Mouse (Mus musculus): ENCODE measurements at regions not wholly inside any gene's neighbourhood (a gene's known extent, or its start where the extent isn't known, plus 50 kb on each side); places are given as distances from the start of the nearest gene placed in this dataset.
A peak's percentile ranks its signal among the peaks of the same experiment; 100 is the strongest.

DNA sequence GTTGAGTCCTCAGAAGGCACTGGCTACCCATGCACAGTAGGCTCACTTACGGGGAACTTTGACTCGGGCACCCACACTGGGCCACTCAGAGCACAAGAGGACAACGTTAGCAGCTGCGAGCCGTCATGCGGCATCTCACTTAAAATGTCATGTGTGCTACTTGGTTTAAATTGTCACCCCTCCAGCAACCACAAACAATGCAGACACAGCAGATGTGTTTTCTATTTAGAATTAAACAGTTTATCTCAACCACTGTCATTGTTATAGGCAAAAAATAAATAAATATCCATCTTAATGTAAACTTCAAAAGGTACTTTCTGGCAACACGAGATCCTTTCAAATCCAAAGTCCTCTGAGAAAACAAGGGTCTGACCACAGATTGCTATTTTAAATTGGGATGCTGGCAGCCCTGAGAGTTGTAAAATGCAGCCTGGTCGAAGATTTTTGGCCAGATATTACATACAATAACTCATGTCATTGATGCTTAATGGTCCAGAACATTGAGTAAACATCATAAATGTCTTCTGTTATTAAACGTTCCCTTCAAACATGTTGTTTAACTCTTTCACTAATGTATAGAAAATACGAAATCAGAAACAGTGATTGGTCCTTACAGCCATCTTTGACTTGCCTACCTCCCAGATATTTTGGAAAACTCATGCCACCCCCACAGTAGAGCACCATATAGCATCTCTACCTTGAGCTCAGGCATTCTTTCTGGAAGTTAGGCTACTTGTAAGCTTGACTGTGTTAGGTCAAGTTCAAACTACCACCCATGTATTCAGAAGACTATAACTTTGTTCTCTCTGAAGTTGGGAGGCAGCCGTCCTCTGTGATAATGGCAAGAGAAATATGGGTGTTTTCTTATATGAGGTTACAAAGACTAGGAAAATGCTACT lies 232.8 kb upstream of the Tcf21 start:
- DNase-seq: peak; percentile 19 to 24

DNA sequence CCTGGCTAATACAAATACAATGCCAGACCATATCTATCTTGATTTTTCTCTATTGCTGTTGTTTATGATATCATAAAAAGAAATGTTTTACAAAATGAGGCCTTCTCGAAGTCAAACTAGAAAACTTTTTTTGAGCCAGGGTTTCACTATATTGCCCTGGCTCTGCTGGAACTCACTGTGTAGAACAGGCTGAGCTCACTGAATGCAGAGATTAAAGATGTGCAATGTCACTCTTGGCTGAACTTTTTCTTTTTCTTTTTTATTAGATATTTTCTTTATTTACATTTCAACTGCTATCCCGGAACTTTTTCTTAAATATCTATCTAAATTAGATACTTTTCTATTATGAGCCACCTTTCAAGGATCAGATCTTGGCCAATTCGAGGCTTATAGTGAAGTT lies 224.5 kb upstream of the Tcf21 start:
- DNase-seq: no peak

DNA sequence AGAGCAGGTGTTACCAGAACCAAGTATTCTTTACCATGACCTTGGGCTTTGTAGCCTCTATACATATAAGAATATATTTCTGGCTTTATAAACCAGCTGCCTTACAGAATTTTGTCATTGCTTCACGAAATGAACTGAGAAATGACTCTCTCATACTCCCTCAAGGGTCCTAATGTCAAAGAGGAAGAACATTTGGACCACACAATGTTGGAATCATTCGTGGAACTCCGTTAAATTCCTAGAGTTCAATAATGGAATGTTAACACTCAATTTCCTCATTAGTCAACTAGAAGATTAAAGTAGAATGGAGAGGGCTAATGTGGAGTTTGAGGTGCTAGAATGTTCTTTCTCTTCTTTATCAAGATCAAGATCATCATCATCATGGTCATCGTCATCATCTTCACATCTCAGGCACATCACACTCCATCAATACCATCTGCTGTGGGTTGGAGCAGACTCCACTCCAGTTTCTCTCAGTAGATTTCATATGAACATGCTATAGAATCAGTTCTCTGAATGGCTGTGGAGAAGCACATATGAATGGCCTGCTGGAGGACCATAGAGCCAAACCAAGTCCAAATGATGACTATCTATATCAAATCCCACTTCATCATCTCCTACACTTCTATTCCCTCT lies 211.6 kb upstream of the Tcf21 start:
- DNase-seq: no peak

DNA sequence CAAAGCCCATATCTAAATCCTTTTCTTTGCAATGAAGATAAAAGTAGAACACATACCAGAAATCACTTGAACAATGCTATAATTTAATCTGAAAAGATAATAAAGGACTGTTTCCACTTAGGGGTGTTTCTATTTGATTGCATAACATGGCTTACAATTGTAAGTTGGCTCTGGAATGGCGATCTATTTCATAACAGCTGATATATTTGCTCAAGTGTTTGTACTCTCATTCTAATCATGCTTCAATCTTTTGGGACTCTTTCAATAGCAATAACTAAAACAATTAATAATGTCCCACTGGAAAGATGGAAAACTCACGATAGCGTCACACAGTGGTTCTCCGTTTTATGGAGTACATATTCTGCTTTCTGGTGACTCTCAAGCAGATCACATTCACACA lies 208.0 kb upstream of the Tcf21 start:
- peak in 1 of 2 experiments; percentile 14 for DNase-seq

DNA sequence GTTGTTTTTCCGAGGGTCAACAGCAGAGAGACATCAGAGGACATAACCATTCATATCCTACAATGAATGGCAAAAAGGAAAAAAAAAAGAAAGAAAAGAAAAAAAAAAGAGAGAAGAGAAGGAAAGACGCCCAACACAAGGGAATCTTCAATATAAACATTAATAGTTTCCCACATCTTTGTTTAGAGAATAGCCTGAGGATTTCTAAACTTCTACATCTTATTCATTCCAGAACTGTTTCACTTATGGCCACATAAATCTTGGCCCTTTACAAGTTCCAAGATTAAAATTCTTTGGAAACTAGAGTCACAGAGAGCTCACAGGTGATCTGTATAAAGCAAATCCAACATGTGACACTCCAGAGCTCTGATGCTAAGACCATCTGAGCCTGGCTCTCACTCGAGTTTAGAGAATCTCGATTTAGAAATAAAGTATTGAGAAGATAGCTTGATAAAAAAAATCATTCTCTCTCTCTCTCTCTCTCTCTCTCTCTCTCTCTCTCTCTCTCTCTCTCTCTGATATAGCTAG lies 197.2 kb upstream of the Tcf21 start:
- DNase-seq: no peak

DNA sequence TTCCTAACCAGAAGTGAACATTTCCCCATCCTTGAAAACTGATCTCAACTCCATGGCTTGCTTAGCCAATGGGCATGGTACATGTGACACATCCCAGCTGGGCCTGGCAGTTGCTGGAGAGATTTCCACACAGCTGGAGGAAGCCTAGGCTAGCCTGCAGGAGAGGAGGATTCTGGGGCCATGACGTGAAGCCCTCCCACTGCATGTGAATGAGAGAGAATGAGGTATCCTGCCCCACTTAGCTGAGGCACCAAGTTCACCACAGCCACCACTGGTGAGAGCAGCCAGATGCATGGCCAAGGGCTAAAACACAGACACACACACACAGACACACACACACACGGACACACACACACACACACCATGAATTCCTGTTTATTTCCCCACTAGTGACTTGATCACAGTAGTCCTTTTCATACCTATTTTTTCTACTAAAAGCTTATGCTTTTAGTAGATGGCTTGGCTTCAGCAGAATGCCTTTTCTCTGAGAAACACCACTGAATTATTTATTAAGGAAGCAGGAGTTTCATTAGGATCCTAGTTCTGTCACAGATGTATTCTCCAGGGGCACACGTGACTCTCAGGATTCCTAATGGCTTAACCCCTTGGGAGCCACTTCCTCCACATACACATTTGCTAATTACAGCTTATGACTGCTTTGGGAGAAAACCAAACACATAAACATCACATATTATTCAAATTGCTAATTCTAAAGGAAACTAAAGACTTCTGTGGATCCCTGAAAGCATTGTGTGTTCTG lies 196.1 kb upstream of the Tcf21 start:
- peak; percentile 8 to 33 for DNase-seq

DNA sequence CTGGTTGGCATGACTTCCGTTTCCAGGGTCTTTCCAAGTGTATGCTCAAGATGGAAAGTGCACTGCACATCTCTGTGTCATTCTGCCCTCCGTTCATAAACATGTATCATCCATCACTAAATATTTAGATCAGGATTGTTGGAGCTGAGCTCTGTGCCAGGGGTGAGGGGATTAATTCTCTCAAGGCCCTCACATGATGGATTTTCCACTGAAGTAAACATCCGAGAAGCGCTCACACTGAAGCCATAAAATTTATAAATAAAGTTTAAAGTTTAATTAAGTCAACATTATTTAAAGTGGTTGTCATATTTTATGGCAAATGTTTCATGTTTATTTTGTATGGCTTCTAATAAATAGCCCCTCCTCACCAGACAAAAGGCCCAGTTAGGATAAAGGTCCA lies 190.7 kb upstream of the Tcf21 start:
- no peak for DNase-seq

DNA sequence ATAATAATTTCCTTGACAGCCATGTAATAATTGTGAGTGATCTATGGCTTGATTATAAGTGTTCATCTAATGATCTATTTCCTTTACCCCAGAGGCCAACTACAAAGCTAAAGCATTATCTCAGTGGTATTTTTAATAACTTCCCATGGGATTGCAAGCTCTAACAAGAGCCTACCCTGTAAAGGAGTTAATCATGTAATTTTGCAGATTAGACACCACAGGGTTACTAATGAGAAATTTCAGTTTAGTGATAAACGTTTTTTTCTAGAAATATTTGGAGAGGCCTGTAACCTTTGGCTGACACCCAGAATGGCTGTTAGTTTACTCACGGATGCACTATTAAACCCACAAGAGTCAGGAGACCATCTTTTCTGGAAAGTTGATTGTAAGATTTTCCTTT lies 190.2 kb upstream of the Tcf21 start:
- no peak for DNase-seq

DNA sequence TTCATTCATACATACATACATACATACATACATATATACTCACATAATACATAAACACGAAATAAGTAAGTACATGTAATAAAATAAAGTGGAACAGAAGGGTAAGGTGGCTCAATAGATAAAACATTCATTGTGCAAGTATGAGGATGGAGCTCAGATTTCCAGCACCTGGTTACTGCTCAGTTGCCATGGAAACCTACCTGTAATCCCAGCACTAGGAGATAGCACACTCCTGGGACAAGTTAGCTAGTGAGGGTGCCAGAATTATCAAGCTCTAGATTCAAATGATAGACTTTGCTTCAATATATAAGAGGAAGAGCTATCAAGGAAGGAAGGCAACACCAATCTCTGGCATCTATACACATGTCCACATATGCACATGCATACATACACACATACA lies 184.8 kb upstream of the Tcf21 start:
- no peak for DNase-seq

DNA sequence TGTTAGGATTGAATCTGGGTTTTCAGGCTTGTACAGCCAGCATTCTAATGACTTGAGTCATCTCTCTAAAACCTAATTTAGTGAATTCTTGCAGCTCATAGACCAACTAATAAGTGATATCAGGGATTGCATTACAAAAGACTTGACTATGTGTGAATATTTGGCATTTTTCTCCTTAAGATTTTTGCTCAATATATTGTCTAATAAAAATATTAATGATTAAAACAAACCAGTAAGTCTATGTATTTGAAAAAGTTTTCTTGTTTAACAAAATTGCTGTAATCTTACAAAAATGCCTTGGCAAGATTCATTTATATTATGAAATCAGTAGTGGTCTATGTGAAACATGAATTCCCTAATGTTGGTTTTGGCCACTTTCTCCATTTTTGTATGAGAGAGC lies 183.7 kb upstream of the Tcf21 start:
- no peak for DNase-seq

DNA sequence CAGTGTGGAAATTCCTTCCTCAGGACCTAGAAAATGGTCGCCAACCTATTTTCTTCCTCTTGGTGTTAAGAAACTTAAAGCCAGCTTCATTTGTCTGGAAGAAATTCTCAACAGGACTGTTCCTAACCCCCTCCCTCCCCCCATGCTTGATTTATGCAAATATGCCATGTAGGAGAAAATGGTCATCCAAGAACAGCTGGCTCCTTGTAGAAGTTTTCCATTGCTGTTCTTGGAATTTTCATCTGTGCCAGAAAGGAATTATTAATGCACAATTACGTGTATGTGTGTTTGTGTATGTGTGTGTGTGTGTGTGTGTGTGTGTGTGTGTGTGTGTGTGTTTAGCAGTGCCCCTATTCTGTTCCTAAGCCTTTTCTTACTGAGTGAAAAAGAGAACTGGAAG lies 178.6 kb upstream of the Tcf21 start:
- no peak for DNase-seq

DNA sequence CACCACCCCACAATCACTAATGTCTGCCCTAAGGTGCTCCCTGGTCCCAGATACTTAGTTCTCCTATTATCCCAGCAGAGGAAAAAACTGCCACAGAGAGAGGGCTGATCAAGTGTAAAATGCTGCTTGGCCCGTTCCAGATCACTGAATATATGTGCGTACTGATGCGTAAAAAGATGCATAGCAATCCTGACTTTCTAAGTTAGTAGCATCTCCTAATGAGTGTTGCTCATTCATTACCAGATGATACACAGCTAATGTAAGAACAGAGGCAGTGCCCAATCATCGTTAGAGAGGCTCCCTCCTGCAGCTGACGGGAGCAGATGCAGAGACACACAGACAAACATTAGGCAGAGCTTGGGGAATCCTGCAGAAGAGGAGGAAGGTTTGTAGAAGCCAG lies 177.6 kb upstream of the Tcf21 start:
- no peak for DNase-seq

DNA sequence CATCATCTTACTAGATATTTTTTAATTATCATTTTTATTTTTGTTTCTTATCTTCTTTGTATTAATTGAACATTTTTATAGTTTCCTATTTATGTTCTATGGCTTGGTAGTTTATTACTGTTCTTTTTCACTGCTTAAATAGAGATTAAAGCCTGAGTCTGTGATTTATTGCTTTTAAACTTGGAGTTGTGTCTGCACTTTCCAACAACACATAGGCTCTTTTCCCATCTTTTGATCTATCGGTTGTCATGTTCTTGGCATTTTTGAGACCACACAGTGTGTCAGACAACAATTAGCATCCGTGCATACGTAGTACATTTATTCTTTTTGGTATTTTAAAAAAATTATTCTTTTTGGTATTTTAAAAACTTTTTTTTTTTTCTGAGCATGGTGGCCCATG lies 173.2 kb upstream of the Tcf21 start:
- no peak for DNase-seq

DNA sequence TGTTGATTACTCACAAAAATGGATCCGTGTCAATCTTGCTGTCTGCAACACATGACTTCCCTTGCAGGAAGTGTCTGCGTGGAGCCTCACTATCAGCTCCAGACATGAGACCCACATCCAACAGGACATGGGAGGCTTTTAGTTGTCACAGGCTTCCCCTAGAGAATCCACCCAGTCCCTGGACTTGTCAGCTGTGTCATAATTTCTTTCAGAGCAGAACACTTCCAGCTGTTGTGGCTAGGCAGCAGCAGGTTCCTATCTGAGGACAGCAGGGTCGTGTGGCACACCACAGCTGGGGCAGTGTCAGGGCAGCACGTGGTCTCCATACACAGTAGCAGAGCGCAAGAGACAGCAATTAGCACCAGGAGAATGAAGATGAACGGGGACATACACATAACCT lies 161.8 kb upstream of the Tcf21 start:
- DNase-seq: peak in 1 of 2 experiments; percentile 8

DNA sequence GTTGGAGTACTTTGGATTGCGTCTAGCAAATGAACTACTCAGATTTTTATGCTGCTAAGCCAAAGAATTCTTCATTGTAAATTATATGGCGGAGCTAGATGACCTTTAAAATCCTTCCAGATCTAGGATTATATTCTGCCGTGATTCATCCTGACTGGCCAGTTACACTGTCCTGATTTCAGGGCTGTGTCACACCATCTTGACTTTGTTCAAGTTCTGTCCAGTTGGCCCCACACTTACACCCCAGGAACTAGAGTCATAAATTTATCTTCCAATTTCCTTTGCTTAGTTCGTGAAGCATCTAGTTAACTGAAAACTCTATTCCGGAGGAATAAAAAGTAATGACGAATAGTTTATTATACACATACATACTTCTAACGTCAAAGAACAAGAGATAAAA lies 158.5 kb upstream of the Tcf21 start:
- DNase-seq: no peak

DNA sequence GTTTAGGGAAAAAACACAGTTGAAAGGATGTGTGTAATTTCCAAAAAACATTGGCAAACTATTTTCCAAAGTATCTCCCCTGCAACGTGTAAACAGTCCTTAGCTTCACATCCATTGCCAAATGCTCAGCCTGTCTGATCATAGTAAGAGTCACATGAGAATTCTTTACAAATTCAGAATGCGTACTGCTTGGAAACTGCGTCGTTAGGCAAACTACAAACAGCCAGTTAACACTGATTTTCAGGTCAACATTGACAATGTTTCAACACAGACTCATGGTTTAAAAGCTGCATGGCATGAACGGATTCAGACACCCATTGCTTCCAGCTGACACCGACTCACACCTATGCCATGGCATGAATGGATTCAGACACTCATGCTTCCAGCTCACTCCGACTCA lies 137.0 kb upstream of the Tcf21 start:
- DNase-seq: no peak

DNA sequence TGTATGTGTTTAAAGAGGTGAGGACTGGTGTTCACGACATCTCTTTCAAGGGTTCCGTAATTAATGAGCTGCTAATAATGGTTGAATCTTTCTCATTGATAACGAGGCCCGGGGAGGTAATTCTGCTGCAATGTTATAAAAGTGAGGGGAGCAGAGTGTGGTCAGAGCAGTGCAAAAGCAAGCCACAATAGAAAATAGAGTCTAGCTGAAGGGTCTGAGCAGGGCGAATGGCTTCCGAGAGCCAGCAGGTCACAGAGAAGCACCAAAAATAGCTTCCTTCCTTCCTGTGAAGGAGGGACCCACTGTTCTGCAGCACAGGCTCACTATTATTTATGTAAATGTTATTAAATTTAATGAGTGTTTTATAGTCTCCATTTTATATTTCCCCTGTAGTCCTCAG lies 133.3 kb upstream of the Tcf21 start:
- no peak for DNase-seq

DNA sequence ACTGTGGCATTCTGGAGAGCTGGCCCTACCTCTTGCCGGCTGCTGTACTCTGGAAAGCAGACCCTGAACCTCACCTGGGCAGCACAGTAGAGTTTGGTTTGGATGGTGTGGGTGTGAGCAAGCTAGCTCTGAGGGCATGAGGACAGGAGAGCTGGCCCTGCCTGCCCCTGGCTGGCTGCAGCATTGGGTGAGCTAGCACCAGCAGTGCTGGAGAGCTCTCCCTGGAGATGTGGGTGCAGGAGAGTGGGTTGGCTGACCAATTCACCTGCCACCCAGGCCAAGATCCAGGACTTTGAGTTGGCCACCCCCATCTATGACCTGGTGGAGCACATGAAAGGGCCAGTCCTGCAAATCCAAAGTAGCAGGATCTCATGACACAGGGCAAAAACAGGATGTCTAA lies 124.3 kb upstream of the Tcf21 start:
- no peak for DNase-seq

DNA sequence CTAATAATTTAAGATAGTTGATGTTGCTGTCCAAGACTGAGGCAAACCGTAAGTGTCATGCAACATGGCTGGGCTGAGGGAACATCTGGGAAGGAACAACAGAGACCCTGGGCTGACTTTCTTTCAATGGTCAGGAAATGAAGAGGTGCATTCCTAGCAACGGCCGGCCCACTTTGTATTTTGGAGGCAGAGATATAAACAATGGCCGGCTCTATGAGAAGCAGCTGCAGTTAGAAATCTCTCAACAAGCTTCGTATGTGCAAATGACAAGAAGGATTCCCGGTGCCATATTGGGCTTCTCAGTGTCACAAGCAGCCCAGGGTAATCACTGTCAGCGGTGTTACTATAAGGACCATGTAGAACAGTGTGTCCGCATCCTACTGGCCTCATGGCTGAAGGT lies 108.0 kb upstream of the Tcf21 start:
- DNase-seq: peak; percentile 7 to 47

DNA sequence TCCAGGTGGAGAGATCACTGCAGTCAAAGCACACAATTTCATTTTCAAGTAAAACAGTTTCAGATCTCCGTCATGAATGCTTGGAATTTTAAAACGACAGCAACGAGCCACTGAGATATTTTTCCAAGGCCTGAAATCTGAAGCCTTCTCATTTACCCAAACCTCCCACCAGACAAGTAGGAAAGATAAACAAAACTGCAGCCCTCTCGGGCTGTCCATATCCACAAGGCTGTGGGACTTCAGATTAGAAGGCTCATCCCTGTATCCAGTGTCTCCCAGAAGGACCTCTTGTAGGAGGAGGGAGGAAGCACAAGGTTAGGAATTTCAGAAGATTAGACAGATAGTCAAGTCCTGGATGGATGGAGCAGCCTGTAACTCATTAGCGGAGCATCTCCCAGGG lies 106.1 kb upstream of the Tcf21 start:
- DNase-seq: no peak

DNA sequence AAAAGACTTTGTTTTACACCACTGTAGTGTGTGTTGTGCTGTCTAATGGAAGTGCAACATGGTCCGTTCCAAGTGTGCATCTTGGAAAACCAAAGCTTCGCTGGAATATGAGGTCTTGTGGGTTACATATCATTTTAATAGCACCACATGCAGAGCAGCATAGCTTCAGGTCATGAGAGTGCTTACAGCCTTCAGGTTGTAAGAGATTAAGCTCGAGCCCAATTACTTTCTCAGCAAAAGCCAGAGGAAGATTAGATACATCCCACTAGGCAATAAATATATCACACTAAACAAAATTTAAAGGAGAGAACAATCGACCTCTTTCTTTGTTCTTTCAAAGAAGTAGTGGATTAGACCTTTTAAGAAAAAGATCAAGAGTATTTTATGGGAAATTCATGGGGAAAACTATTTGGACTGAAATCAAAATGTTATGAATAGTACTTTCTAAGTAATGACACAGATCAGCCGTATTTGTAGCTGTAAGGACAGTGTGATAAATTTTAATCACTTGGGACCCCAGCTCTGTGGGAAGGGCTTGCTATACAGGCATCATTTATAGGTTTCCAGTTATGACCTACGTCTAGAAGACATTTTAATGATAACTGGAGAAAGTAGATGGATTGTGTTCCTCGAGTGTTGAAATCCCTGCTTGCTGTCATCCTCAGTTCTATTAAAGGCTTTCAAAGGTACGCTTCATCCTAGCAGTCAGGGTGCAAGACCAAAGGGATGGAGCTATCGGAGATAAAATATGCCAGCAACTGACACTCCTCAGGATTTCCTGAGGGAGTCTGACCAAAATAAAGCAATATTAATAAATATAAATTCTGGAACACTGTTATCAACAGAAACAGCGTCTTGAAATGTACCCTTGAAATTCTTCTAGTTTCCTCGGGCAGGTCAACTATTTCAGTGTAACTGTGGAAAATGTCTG lies 101.3 kb upstream of the Tcf21 start:
- no peak for DNase-seq

DNA sequence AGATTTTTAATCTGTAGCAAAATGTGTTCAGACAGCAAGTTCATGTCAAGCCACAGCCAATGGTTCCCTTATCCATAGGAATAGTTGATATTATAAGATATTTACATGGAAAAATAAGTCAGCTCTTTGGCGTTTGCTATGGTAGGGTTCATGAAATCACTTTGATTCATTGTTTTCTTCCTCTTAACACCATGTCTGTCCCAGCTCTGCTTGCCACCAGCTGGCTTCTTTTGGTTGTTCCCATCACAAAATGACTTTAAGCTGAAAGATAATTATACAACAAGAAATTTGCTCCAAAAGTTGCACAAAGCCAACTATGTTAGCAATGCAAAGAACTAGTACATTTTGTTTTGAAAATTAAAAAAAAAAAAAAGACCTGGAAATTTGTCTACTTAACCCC lies 99.9 kb upstream of the Tcf21 start:
- DNase-seq: no peak

All from lung, adult 18-20 months (tissue).